Mouse (Mus musculus): ENCODE measurements at regions not wholly inside any gene's neighbourhood (a gene's known extent, or its start where the extent isn't known, plus 50 kb on each side); places are given as distances from the start of the nearest gene placed in this dataset.

DNA sequence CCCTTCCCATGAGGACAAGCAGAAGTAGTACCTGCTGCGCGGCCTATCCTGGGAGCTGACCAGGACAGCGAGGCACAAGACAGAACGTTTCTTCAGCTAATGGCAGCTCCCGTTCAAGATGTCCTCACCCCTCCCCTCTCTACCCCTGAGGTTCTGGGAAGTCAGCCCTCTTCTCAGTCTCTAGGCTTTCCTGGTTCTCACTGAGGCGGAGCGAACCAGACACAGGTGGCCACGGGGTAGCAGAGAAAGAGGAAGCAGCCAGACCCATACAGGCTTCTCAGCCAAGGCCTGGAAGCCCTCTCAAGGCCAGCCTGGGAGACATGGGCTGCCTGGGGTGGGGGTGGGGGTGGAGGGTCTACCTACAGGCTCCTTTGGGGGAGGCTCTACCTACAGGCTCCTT, 78.5 kb upstream of the Sertad2 start:
- TF ChIP-seq CTCF (IDR thresholded peaks at IDR 0.05; ENCODE audit: insufficient read depth, low read depth, low read length) (no peak), POLR2A (IDR thresholded peaks at IDR 0.05; ENCODE audit: insufficient read depth, low read depth, low read length) (no peak)
